Mouse (Mus musculus): ENCODE measurements around the gene Arhgef40.

- TF ChIP-seq CTCF (IDR thresholded peaks at IDR 0.05; ENCODE audit: insufficient read depth, low read length): no peak
- TF ChIP-seq POLR2A (IDR thresholded peaks at IDR 0.05; ENCODE audit: borderline replicate concordance, extremely low read depth, low read depth, low read length): no peak
Measured at GRCm38 (mm10) chr14:51994453-51994852, 9.9 kb downstream of the Arhgef40 start.
